Mouse (Mus musculus) ES-Bruce4 (cell line): Measurements from ENCODE around the gene Wfdc2.

Experiments used
- CTCF ChIP-seq: IDR thresholded peaks from one replicate; pipeline ENCODE4 v1.8.1; 2011; ENCODE audit warnings: low read depth, low read length
- EP300 ChIP-seq: IDR thresholded peaks from 2 replicates; pipeline ENCODE4 v1.6.1; 2011; ENCODE audit warnings: low read depth, low read length; ENCODE audit not compliant: insufficient read depth
- POLR2A ChIP-seq: IDR thresholded peaks from one replicate; pipeline ENCODE4 v1.8.1; 2011; ENCODE audit warnings: low read length; ENCODE audit not compliant: insufficient read depth

DNA sequence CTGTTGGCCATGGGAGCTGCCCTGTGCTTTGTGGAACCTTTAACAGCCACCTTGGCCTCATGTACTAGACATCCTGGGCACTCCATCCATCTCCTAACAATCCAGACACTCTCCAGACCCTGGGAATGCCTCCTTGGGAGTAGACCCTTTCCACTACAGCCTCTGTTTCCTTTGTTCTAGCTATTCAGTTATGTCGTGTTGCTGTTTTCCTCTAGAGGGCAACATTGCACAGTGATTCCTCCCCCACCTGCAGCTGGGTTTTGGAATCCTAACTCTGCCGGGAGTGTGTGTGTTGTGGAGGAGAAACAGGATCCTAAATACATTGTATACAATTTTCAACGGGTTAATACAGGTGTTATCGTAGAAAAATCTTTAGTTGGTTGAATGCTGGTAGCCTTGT, 29.8 kb downstream of the Wfdc2 start:
- TF ChIP-seq POLR2A, result no peak
- peak; percentile 67 for TF ChIP-seq CTCF
- no peak for TF ChIP-seq EP300
